Mouse (Mus musculus) heart, adult 2 months (tissue): ENCODE measurements at regions not wholly inside any gene's neighbourhood (a gene's known extent, or its start where the extent isn't known, plus 50 kb on each side); places are given as distances from the start of the nearest gene placed in this dataset.

Source experiments
- CTCF ChIP-seq: fragments of 200-600 bp; IDR thresholded peaks from 2 replicates; pipeline ENCODE4 v1.8.1; 2022; ENCODE audit warnings: antibody characterized with exemption, mild to moderate bottlenecking, moderate library complexity
- POLR2A ChIP-seq: fragments of 200-500 bp; IDR thresholded peaks from 2 replicates; pipeline ENCODE4 v1.6.1; 2011; ENCODE audit warnings: mild to moderate bottlenecking, low read depth, low read length, control low read depth; ENCODE audit not compliant: insufficient read depth

GRCm38 (mm10) chr14:29900931-29901330 lies 67.2 kb upstream of the Selenok start:
- no peak for TF ChIP-seq CTCF
- no peak for TF ChIP-seq POLR2A
